Mouse (Mus musculus): Measurements from ENCODE around the gene Nexmif. TPM values are rescaled to one million over a fixed set of nuclear protein-coding genes. Genes with fewer than 3 reads are reported as not detected.

Nexmif gene
- 0.01 and 0.02 TPM in 2 replicates for polyA plus RNA-seq (2012; rRNA removed)

DNA sequence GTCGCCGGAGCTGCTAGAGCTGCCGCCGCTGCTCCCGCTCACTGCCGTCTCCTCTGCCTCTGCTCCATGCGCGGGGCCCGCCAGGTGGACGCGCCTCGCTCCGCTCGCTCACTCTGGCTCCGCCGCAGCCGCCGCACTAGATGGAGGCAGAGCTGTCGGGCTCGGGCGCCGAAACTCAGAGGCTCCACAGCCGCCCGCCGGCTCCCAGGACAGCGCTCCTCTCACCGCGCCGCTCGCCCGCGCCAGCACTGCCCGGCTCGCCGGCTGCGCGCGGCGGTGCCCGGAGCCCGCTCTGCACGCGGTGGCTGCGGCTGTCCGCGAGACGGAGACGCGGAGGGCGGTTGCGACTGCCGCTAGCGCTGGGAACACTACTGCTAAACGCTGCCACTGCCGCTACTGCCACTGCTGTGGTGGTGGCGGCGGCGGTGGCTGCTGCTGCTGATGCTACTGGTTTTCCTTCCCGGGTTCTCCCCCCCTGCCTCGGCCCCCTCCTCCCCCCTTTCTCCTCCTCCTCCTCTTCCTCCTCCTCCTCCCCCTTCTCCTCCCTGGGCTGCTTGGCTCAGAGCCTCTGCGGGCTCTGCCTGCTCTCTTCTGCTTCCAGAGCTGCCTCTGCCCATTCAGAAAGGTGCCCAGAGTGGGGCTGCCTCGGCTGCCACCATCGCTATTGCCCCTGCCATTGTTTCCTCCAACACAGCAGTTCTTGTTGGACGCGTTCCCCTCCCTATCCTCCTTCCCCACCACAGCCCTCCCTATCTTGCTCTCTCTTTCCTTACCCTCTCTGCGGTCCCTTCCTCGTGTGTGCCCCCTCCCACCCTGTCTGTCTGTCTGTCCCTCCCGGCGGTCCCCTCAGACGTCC lies at the start of gene Nexmif:
Nexmif (minus strand) TSS at position 450 of the 856 bp plus-strand sequence.
- Histone ChIP-seq H3K27me3 (ENCODE audit: control insufficient read depth, insufficient read depth, low read length) (peaks cover 7% of the 10 kb centered on the region), H3K36me3 (ENCODE audit: control insufficient read depth, insufficient read depth, low read length) (no peaks in the 10 kb centered on the region), H3K27ac (ENCODE audit: insufficient read depth, low read length) (no peak within 1 kb of the TSS), H3K4me1 (ENCODE audit: control insufficient read depth, insufficient read depth, insufficient read length) (no peaks in the 10 kb centered on the region; the same call in 1 of the 2 replicates), H3K4me3 (ENCODE audit: extremely low read depth, insufficient read depth, insufficient read length) (peak within 1 kb of the TSS; percentile 38; the same call in 1 of the 2 replicates)
- no peak for DNase-seq (ENCODE audit: low read depth in 1 of 2, low spot score in 2 of 2)
- 48% methylated on average over 68 of the region's 70 CpGs for WGBS
- TF ChIP-seq CTCF (IDR thresholded peaks at IDR 0.05; ENCODE audit: extremely low read depth, insufficient read depth, insufficient read length, insufficient replicate concordance) (no peak), POLR2A (IDR thresholded peaks at IDR 0.05; ENCODE audit: low read depth, low read length) (no peak)

DNA sequence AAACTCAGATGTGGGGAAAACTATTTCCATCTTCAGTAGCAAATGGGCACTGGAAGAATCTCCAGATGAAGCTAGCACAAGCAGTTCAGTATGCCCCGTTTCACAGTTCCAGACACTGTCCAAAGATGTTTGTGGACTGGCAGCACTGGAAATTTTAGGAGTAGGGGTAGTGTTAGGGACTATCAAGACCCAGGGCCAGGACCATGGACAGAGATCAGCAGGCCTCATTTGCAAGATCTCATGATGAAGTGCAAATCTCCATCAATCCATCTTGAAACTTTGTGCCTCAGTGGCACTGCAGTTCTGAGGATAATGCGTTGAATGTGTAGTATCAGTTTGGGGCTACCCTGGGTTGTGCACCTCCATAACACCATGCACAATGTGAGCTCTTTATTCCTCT lies 7.7 kb upstream of the Nexmif start:
- Histone ChIP-seq H3K36me3 (ENCODE audit: control insufficient read depth, insufficient read depth, low read length) (no peaks in the 10 kb centered on the region), H3K4me3 (ENCODE audit: extremely low read depth, insufficient read depth, insufficient read length) (no peak overlapping the region), H3K27ac (ENCODE audit: insufficient read depth, low read length) (no peak overlapping the region), H3K4me1 (ENCODE audit: control insufficient read depth, insufficient read depth, insufficient read length) (no peaks in the 10 kb centered on the region), H3K27me3 (ENCODE audit: control insufficient read depth, insufficient read depth, low read length) (no peaks in the 10 kb centered on the region)
- no peak for TF ChIP-seq POLR2A (IDR thresholded peaks at IDR 0.05; ENCODE audit: low read depth, low read length)
- no peak for TF ChIP-seq CTCF (IDR thresholded peaks at IDR 0.05; ENCODE audit: extremely low read depth, insufficient read depth, insufficient read length, insufficient replicate concordance)
- WGBS, result 69% methylated on average over 2 of the region's 2 CpGs
- no peak for DNase-seq (ENCODE audit: low read depth in 1 of 2, low spot score in 2 of 2)

DNA sequence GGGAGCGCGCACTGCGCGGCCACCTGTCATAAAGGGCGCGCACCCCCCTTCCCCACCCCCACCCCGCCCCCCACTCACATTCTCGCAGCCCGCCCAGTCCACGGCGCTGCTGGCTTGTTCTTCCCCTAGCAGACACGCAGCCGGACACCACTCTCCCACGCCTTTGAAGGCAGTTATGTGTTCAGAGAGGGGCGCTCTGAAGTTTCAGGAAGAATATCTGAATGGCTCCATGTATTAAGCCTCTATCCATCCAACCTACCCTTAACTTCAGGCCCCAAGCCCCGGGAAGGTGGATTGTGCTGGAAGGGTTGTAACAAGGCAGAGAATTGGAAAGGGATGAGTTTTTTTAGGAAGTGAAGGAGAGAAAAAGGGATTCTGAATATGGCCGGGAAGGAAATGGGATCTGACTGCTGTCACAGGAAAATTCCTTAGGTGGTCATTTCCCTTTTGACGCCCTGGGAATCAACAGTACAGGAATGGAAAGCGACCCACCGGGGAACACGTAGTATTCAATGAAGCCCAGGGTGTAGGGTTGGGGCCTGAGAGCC lies 681 bp upstream of the Nexmif start:
- 36% methylated on average over 21 of the region's 21 CpGs for WGBS
- no peak overlapping the region for H3K4me3 ChIP-seq (ENCODE audit: extremely low read depth, insufficient read depth, insufficient read length)
- H3K27me3 ChIP-seq (ENCODE audit: control insufficient read depth, insufficient read depth, low read length), result peaks cover 7% of the 10 kb centered on the region
- no peak for DNase-seq (ENCODE audit: low read depth in 1 of 2, low spot score in 2 of 2)
- H3K36me3 ChIP-seq (ENCODE audit: control insufficient read depth, insufficient read depth, low read length), result no peaks in the 10 kb centered on the region
- no peaks in the 10 kb centered on the region; the same call in 1 of the 2 replicates for H3K4me1 ChIP-seq (ENCODE audit: control insufficient read depth, insufficient read depth, insufficient read length)
- no peak for TF ChIP-seq POLR2A (IDR thresholded peaks at IDR 0.05; ENCODE audit: low read depth, low read length)
- no peak for TF ChIP-seq CTCF (IDR thresholded peaks at IDR 0.05; ENCODE audit: extremely low read depth, insufficient read depth, insufficient read length, insufficient replicate concordance)
- H3K27ac ChIP-seq (ENCODE audit: insufficient read depth, low read length), result no peak overlapping the region

DNA sequence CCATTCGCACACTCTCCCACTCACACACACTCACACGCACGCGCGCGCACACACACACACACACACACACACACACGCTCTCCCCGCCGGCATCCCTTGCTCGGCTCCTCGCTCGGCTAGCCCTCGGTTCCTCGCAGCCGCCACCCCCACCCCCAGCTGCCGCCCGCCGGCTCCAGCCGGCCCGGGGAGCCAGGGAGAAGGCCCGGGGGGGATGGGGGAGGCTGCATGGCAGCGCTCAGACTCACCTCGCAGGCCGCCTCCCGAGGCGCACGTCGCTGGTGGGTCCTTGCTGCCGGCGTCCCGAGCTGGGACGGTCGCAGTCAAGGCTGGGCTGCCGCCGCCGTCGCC lies 623 bp downstream of the Nexmif start:
- Histone ChIP-seq H3K27ac (ENCODE audit: insufficient read depth, low read length) (no peak overlapping the region), H3K27me3 (ENCODE audit: control insufficient read depth, insufficient read depth, low read length) (peaks cover 7% of the 10 kb centered on the region), H3K36me3 (ENCODE audit: control insufficient read depth, insufficient read depth, low read length) (no peaks in the 10 kb centered on the region), H3K4me1 (ENCODE audit: control insufficient read depth, insufficient read depth, insufficient read length) (no peaks in the 10 kb centered on the region; the same call in 1 of the 2 replicates), H3K4me3 (ENCODE audit: extremely low read depth, insufficient read depth, insufficient read length) (peak overlapping the region; percentile 38; the same call in 1 of the 2 replicates)
- WGBS, result 37% methylated on average over 34 of the region's 37 CpGs
- DNase-seq (ENCODE audit: low read depth in 1 of 2, low spot score in 2 of 2), result peak in 1 of 2 experiments; percentile 2
- TF ChIP-seq POLR2A (IDR thresholded peaks at IDR 0.05; ENCODE audit: low read depth, low read length), result no peak
- TF ChIP-seq CTCF (IDR thresholded peaks at IDR 0.05; ENCODE audit: extremely low read depth, insufficient read depth, insufficient read length, insufficient replicate concordance), result no peak

DNA sequence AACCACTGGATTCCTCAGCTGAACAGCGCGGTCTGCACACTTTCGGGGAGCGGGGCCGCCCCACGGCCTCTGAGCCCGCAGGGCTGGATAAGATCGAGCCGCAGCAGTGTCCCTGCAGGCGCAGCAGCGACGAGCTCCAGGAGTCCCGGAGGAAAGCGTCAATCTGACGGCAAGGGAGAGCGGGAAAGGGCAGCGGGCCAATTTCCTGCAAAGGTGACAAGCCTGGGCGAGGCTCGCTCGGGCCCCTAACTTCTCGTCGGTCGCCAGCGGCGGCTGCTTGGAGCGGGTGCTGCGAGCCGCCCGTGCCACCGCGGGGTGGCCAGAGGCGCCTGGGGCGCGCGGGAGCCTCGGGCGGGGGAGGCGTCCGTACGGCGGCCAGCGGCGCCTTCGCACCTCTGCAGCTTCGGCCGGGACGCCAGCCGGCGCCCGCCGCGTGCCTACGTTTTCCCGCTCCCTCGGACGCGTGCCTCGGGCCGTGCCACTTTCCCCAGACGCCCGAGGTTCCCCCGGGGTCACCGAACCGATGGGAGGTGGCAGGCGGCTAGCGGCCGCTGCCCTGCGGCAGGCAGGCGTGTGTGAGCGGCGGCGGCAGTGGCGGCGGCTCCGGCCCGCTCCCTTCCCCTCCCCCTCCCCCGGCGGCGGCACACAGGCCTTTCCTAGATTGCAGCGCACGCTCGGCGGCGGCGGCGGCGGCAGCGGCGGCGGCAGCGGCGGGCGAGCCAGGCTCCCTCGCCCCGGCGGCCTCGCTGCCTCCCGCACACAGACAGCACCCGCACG lies 1.2 kb downstream of the Nexmif start:
- Histone ChIP-seq H3K27ac (ENCODE audit: insufficient read depth, low read length) (no peak overlapping the region), H3K4me1 (ENCODE audit: control insufficient read depth, insufficient read depth, insufficient read length) (no peaks in the 10 kb centered on the region; the same call in 1 of the 2 replicates), H3K27me3 (ENCODE audit: control insufficient read depth, insufficient read depth, low read length) (peaks cover 7% of the 10 kb centered on the region), H3K36me3 (ENCODE audit: control insufficient read depth, insufficient read depth, low read length) (no peaks in the 10 kb centered on the region), H3K4me3 (ENCODE audit: extremely low read depth, insufficient read depth, insufficient read length) (peak overlapping the region; percentile 38; the same call in 1 of the 2 replicates)
- TF ChIP-seq CTCF (IDR thresholded peaks at IDR 0.05; ENCODE audit: extremely low read depth, insufficient read depth, insufficient read length, insufficient replicate concordance) (no peak), POLR2A (IDR thresholded peaks at IDR 0.05; ENCODE audit: low read depth, low read length) (no peak)
- 36% methylated on average over 90 of the region's 100 CpGs for WGBS
- DNase-seq (ENCODE audit: low read depth in 1 of 2, low spot score in 2 of 2), result peak in 1 of 2 experiments; percentile 2

DNA sequence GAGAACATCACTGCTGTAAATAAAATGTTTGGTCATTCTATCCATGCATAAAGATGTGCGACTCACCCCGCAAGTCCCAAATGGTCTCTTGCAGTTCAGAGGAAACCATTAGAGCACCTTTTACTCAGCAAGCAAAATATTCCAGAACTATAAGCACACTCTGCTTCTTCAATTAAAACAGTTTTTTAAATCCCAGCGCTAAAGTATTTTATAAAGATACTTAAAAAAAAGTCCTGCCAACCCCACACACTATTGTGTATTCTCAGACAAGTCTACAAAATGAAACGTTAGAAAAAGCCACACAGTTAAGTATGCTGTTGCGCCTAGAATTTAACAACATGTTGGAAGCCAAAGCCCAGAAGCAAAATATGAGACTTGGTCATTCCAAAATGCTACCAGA lies 1.9 kb downstream of the Nexmif start:
- H3K27me3 ChIP-seq (ENCODE audit: control insufficient read depth, insufficient read depth, low read length), result peaks cover 7% of the 10 kb centered on the region
- DNase-seq (ENCODE audit: low read depth in 1 of 2, low spot score in 2 of 2), result no peak
- H3K4me1 ChIP-seq (ENCODE audit: control insufficient read depth, insufficient read depth, insufficient read length), result no peaks in the 10 kb centered on the region; the same call in 1 of the 2 replicates
- no peak overlapping the region for H3K4me3 ChIP-seq (ENCODE audit: extremely low read depth, insufficient read depth, insufficient read length)
- H3K36me3 ChIP-seq (ENCODE audit: control insufficient read depth, insufficient read depth, low read length), result no peaks in the 10 kb centered on the region
- 63% methylated on average over 5 of the region's 5 CpGs for WGBS
- TF ChIP-seq POLR2A (IDR thresholded peaks at IDR 0.05; ENCODE audit: low read depth, low read length), result no peak
- TF ChIP-seq CTCF (IDR thresholded peaks at IDR 0.05; ENCODE audit: extremely low read depth, insufficient read depth, insufficient read length, insufficient replicate concordance), result no peak
- no peak overlapping the region for H3K27ac ChIP-seq (ENCODE audit: insufficient read depth, low read length)
